Mouse (Mus musculus): ENCODE results near the gene Skap1.

- no peak for TF ChIP-seq POLR2A (IDR thresholded peaks at IDR 0.05; ENCODE audit: low read depth, low read length)
- no peak for TF ChIP-seq CTCF (IDR thresholded peaks at IDR 0.05; ENCODE audit: extremely low read depth, insufficient read length, insufficient replicate concordance, low read depth, low read length)
These were observed 202.5 kb downstream of the Skap1 start for GRCm38 (mm10) chr11:96666924-96667323.

Data from small intestine, adult 2 months (tissue).